Mouse (Mus musculus): ENCODE measurements at regions not wholly inside any gene's neighbourhood (a gene's known extent, or its start where the extent isn't known, plus 50 kb on each side); places are given as distances from the start of the nearest gene placed in this dataset.

DNA sequence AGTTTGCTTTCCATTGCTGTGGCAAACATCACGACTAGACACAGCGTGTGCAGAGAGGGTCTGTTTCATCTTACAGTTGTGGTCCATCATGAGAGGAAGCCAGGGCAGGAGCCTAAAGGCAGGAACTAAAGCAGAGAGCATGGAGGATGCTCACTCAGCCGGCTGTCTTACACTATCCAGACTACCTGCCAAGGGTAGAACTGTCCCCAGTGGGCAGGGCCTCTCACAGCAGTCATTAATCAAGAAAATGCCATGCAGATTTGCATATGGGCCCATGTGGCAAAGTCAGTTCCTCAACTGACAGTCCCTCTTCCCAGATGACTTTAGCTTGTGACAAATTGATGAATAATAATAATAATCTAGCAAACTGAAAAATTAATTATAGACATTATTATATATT, 192.6 kb downstream of the Sp3 start:
- no peak for TF ChIP-seq GATA1 (IDR thresholded peaks at IDR 0.05; ENCODE audit: borderline replicate concordance, low read length)
- no peak for TF ChIP-seq FLI1 (IDR thresholded peaks at IDR 0.05; ENCODE audit: low read length)
- no peaks in the 10 kb centered on the region for H3K9me3 ChIP-seq
- no peaks in the 10 kb centered on the region for H3K36me3 ChIP-seq (replicated peaks; ENCODE audit: low read length)
- H3K4me1 ChIP-seq, result peaks cover 5% of the 10 kb centered on the region
- peaks cover 21% of the 10 kb centered on the region for H3K27me3 ChIP-seq (replicated peaks)
- H3K4me3 ChIP-seq (replicated peaks), result no peak overlapping the region

DNA sequence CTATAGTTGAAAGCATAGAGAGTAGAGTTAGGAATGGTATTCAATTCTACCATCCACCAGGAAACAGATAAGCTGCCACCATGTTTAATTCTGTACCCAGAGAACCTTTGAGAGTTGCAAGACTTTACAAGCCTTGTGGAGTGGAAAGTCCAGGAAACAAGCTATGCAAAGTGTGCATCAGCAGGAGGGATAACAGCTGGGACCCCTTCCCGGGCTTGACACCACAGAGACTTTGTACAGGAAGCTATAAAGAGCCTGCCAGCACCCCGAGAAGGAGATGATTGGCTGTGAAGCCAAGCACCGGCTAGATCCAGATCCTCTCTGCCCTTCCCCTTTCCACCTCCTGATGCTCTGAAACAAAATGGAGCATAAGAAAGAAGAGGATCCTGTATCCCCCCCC, 188.8 kb downstream of the Sp3 start:
- H3K9me3 ChIP-seq, result 0 out of 2 replicates have a peak, but pooled peaks cover 2% of the 10 kb centered on the region
- no peaks in the 10 kb centered on the region for H3K36me3 ChIP-seq (replicated peaks; ENCODE audit: low read length)
- H3K4me3 ChIP-seq (replicated peaks), result no peak overlapping the region
- TF ChIP-seq FLI1 (IDR thresholded peaks at IDR 0.05; ENCODE audit: low read length), result no peak
- no peak for TF ChIP-seq GATA1 (IDR thresholded peaks at IDR 0.05; ENCODE audit: borderline replicate concordance, low read length)
- H3K4me1 ChIP-seq, result no peaks in the 10 kb centered on the region
- H3K27me3 ChIP-seq (replicated peaks), result peaks cover 26% of the 10 kb centered on the region

DNA sequence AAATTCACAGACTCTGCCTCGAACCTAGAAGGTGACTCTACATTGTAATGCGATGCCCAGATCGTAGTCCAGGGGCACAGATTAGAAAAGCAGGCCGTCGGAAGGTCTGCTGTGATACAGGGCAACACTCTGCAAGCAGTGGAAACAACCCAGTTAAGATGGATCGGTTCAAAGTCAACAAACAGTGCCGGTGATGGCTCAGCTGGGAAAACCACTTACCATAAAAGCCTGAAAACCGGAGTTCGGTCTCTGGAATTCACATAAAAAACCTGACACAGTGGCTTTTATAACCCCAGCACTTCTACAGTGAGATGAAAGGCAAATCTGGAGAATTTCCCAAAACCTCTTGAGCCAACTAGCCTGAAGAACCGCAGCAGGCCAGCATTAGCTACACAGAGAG, 186.8 kb downstream of the Sp3 start:
- peaks cover 26% of the 10 kb centered on the region for H3K27me3 ChIP-seq (replicated peaks)
- no peak for TF ChIP-seq GATA1 (IDR thresholded peaks at IDR 0.05; ENCODE audit: borderline replicate concordance, low read length)
- no peak for TF ChIP-seq FLI1 (IDR thresholded peaks at IDR 0.05; ENCODE audit: low read length)
- 0 out of 2 replicates have a peak, but pooled peaks cover 2% of the 10 kb centered on the region for H3K9me3 ChIP-seq
- H3K4me3 ChIP-seq (replicated peaks), result no peak overlapping the region
- H3K36me3 ChIP-seq (replicated peaks; ENCODE audit: low read length), result no peaks in the 10 kb centered on the region
- no peaks in the 10 kb centered on the region for H3K4me1 ChIP-seq

DNA sequence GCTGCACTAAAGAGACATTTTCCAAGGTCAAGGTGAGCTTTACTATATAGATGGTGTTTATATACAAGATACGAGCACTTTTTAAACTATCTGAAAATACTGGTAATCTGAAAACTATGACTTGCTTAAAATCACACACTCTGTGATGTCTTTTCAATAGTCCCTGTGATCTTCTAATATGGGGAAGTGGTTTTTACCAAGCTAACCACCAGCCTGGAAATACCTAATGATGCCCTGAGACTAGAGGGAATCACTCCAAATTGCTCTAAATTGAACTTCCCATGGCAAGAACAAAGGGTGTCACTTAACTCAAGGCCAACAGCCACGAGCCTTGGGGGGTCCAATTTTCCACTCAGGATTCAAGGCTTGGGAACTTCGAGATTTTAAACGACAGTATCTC, 185.7 kb downstream of the Sp3 start:
- no peaks in the 10 kb centered on the region for H3K36me3 ChIP-seq (replicated peaks; ENCODE audit: low read length)
- H3K4me3 ChIP-seq (replicated peaks), result no peak overlapping the region
- no peaks in the 10 kb centered on the region for H3K4me1 ChIP-seq
- 0 out of 2 replicates have a peak, but pooled peaks cover 2% of the 10 kb centered on the region for H3K9me3 ChIP-seq
- peaks cover 22% of the 10 kb centered on the region for H3K27me3 ChIP-seq (replicated peaks)
- TF ChIP-seq GATA1 (IDR thresholded peaks at IDR 0.05; ENCODE audit: borderline replicate concordance, low read length) (no peak), FLI1 (IDR thresholded peaks at IDR 0.05; ENCODE audit: low read length) (no peak)

DNA sequence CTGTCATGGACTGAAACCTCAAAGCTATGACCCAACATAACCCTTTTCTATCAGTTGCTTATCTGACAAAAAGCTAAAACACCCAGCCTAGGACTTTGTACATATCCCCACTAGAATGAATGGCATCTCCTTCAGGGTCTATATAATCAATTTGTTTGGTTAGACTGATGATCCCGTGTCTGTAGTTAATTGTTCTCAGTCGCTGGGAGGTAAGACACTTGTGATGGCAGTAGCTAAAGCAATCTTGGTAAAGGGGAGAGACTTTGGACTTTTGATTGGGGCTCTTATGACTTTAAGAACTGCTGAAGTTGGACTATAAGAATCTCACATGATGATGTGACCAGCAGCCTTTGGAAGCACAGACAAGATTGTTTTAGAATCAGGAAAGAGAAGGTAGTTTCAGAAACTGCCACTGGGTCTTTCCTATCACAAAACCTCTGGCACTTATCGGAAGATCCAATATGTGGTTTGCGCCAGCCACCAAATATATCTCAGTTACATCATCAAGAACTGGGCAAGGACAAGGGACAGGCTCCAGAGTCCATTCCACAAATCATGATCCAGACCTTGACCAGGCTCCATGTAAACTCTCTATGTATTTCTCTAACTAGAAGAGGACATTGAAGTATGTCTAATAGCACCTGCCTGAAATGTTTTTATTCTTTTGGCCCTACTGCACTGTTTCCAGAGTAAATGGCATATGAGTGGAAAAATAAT, 183.1 kb downstream of the Sp3 start:
- H3K36me3 ChIP-seq (replicated peaks; ENCODE audit: low read length), result no peaks in the 10 kb centered on the region
- no peak for TF ChIP-seq FLI1 (IDR thresholded peaks at IDR 0.05; ENCODE audit: low read length)
- no peak for TF ChIP-seq GATA1 (IDR thresholded peaks at IDR 0.05; ENCODE audit: borderline replicate concordance, low read length)
- no peak overlapping the region for H3K4me3 ChIP-seq (replicated peaks)
- H3K9me3 ChIP-seq, result peaks cover 7% of the 10 kb centered on the region
- H3K4me1 ChIP-seq, result peaks cover 10% of the 10 kb centered on the region; the same call in 1 of the 2 replicates
- peaks cover 24% of the 10 kb centered on the region for H3K27me3 ChIP-seq (replicated peaks)

- peaks cover 14% of the 10 kb centered on the region for H3K27me3 ChIP-seq (replicated peaks)
Observed at GRCm38 (mm10) chr2:72800696-72801095, 179.6 kb downstream of the Sp3 start.

DNA sequence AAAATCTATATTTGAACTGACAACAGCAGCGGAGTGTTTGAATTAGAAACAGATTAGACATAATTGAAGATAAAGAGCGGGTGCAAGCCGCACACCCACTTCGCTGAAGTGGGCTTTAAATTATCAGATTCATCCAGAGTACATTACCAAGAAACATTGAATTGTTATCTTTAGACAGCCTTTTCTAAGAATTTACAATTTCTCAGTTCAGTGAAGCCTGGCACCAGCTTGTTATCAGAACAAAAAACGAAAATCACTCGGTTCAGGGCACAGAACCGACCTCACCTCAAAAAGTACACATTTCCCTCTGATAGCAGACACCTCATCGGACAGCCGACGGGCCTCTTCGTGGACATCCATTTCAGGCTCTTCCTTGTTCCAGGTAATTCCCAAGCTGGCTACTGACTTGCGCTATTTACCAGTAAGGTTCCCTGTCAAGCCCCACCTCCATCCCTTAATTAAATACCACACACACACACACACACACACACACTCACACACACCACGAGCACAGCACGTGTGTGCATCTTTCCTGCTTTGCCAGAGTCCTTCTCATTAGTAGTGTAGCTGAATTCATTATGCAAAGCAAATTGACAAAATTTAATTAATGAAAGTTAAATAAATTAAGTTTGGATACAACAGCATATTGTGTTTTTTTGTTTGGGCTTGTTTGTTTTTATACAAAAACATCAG, 166.8 kb downstream of the Sp3 start:
- H3K4me3 ChIP-seq (replicated peaks), result no peak overlapping the region
- H3K9me3 ChIP-seq, result peaks cover 19% of the 10 kb centered on the region
- H3K36me3 ChIP-seq (replicated peaks; ENCODE audit: low read length), result no peaks in the 10 kb centered on the region
- peaks cover 29% of the 10 kb centered on the region for H3K27me3 ChIP-seq (replicated peaks)
- no peaks in the 10 kb centered on the region for H3K4me1 ChIP-seq
- no peak for TF ChIP-seq FLI1 (IDR thresholded peaks at IDR 0.05; ENCODE audit: low read length)
- no peak for TF ChIP-seq GATA1 (IDR thresholded peaks at IDR 0.05; ENCODE audit: borderline replicate concordance, low read length)

More at GRCm38 (mm10) chr2:72800696-72801095, 179.6 kb downstream of the Sp3 start:
- H3K9me3 ChIP-seq, result peaks cover 13% of the 10 kb centered on the region
- no peak overlapping the region for H3K4me3 ChIP-seq (replicated peaks)
- peaks cover 10% of the 10 kb centered on the region; the same call in 1 of the 2 replicates for H3K4me1 ChIP-seq
- H3K36me3 ChIP-seq (replicated peaks; ENCODE audit: low read length), result no peaks in the 10 kb centered on the region
- no peak for TF ChIP-seq GATA1 (IDR thresholded peaks at IDR 0.05; ENCODE audit: borderline replicate concordance, low read length)
- TF ChIP-seq FLI1 (IDR thresholded peaks at IDR 0.05; ENCODE audit: low read length), result no peak

- no peaks in the 10 kb centered on the region for H3K4me1 ChIP-seq
- no peaks in the 10 kb centered on the region for H3K36me3 ChIP-seq (replicated peaks; ENCODE audit: low read length)
Observed at GRCm38 (mm10) chr2:72825251-72825650, 155.0 kb downstream of the Sp3 start.

DNA sequence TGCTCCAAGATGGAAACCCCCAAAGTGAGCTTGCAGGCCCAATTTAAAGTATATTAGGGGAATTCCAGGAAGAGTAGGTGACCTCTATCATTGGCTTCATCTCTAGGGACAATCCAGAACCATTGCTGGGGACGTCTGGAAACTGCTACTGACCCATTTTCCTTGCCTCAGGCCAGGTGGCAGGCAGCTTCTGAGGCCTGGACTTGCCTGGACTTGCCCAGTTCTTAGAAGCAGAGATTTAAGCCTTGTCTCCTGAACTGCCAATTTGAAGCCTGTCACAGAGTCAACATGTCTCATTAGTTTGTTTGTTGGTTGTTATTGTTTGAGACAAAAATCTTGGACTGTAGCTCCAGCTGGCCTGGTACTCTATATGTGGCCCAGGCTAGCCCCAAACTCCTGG, 151.1 kb downstream of the Sp3 start:
- 0 out of 2 replicates have a peak, but pooled peaks cover 9% of the 10 kb centered on the region for H3K9me3 ChIP-seq
- H3K27me3 ChIP-seq (replicated peaks), result peaks cover 5% of the 10 kb centered on the region
- TF ChIP-seq FLI1 (IDR thresholded peaks at IDR 0.05; ENCODE audit: low read length), result no peak
- no peak for TF ChIP-seq GATA1 (IDR thresholded peaks at IDR 0.05; ENCODE audit: borderline replicate concordance, low read length)
- no peak overlapping the region for H3K4me3 ChIP-seq (replicated peaks)
- H3K36me3 ChIP-seq (replicated peaks; ENCODE audit: low read length), result no peaks in the 10 kb centered on the region
- no peaks in the 10 kb centered on the region for H3K4me1 ChIP-seq

More at GRCm38 (mm10) chr2:72825251-72825650, 155.0 kb downstream of the Sp3 start:
- H3K9me3 ChIP-seq, result peaks cover 9% of the 10 kb centered on the region; the same call in 1 of the 2 replicates
- TF ChIP-seq FLI1 (IDR thresholded peaks at IDR 0.05; ENCODE audit: low read length), result no peak
- H3K27me3 ChIP-seq (replicated peaks), result peaks cover 5% of the 10 kb centered on the region
- no peak overlapping the region for H3K4me3 ChIP-seq (replicated peaks)

DNA sequence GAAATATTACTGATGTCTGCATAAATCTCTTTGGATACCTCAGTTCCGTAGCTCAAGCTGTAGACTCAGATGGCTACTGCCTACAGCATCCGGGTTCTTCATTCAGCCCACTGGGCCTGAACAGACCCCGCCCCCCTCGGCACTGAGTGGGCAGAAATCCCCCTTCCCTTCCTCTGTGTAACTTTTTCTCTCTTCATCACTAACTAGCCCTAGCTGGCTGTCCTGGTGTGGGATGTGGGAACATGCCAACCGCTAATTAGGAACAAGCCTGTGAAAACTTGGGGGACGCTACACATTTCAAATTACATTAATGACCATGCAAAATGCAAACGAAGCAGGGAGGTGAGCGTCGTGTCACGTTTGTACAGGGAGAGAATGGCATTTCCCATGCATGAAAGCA, 147.5 kb downstream of the Sp3 start:
- Histone ChIP-seq H3K4me3 (replicated peaks) (no peak overlapping the region), H3K27me3 (replicated peaks) (peaks cover 4% of the 10 kb centered on the region), H3K4me1 (peaks cover 1% of the 10 kb centered on the region), H3K36me3 (replicated peaks; ENCODE audit: low read length) (no peaks in the 10 kb centered on the region), H3K9me3 (0 out of 2 replicates have a peak, but pooled peaks cover 9% of the 10 kb centered on the region)
- no peak for TF ChIP-seq GATA1 (IDR thresholded peaks at IDR 0.05; ENCODE audit: borderline replicate concordance, low read length)
- TF ChIP-seq FLI1 (IDR thresholded peaks at IDR 0.05; ENCODE audit: low read length), result no peak
